Comparison of ENCODE assay signal across 8 mouse cellular contexts in the genomic region with DNA sequence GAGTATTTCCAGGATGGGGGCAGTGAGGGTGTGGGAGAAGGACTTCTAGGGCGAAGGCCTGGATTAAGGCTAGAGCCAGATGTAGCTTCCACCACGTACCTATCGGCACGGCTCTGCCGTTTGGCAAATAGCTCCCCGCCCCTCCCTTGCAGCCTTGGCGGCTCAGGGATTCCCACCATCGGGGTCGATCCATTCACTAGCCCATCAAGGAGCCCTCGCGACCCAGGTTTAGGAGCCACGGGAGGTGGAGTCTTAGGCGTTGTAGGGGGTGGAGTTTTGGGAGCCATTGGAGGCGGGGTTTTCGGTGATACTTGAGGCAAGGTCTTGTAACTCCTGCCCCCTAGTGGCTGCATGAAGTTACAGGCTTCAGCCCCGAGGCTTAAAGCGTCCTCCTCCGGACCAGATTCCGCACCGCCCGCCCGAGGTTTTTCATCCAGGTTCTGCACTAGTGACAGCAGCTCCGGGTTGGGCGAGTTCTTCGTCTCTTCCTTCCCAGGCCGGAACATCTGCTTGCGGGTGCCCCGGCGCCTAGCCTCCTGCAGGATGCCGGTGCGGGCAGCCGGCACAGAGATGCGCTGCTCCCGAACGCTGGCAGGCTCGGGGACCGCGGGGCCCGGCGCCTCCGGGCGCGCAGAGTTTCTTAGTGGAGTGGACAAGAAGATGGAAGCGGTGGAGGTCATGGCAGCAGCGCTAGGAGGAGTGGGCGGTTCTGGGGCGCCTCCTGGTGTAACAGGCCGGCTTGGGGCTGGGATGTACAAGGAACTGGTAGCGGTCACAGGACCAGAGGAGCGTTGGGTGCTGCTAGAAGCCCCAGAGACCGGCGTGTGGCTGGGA. TPM values are rescaled to one million over a fixed set of nuclear protein-coding genes. Genes with fewer than 3 reads are reported as not detected.
DNase-seq lines count a peak whose midpoint lies in the region; ATAC-seq and TF ChIP-seq lines count a peak whose summit lies in the region.

No protein-coding gene starts in this region.

- H3K27me3 ChIP-seq in E14TG2a.4 (ENCODE audit: insufficient read depth, low read length): peaks cover 36% of the 10 kb centered on the region
- H3K27me3 ChIP-seq in forebrain, embryonic 12.5 days: peaks cover 35% of the 10 kb centered on the region
- H3K27me3 ChIP-seq in liver, postnatal 0 days (ENCODE audit: insufficient read depth, low read length): peaks cover 31% of the 10 kb centered on the region
- 0 out of 2 replicates have a peak, but pooled peaks cover 2% of the 10 kb centered on the region for H3K27me3 ChIP-seq in neural tube, embryonic 14.5 days (ENCODE audit: control insufficient read depth, insufficient read depth, low read length)

- H3K36me3 ChIP-seq in E14TG2a.4 (ENCODE audit: insufficient read depth, low read length): no peaks in the 10 kb centered on the region
- no peaks in the 10 kb centered on the region for H3K36me3 ChIP-seq in forebrain, embryonic 12.5 days (replicated peaks)
- H3K36me3 ChIP-seq in liver, postnatal 0 days (replicated peaks; ENCODE audit: insufficient read depth, low read length): no peaks in the 10 kb centered on the region
- no peaks in the 10 kb centered on the region for H3K36me3 ChIP-seq in neural tube, embryonic 14.5 days (ENCODE audit: control insufficient read depth, insufficient read depth, low read length)

- peak; percentile 74 for TF ChIP-seq CTCF in E14TG2a.4 (conservative IDR thresholded peaks at IDR 0.05; ENCODE audit: low read length)
- TF ChIP-seq CTCF in liver, postnatal 0 days (IDR thresholded peaks at IDR 0.05; ENCODE audit: low read depth): peak; percentile 95

- H3K4me3 ChIP-seq in E14TG2a.4 (replicated peaks; ENCODE audit: low read length): peak overlapping the region; percentile 89
- peak overlapping the region; percentile 55 for H3K4me3 ChIP-seq in forebrain, embryonic 12.5 days (replicated peaks)
- peak overlapping the region; percentile 65 for H3K4me3 ChIP-seq in liver, postnatal 0 days (ENCODE audit: low read depth, low read length)
- peak overlapping the region; percentile 56 for H3K4me3 ChIP-seq in neural tube, embryonic 14.5 days (ENCODE audit: low read depth, low read length)

- intact Hi-C loops in heart, postnatal 10 days (cut with DNase I): loop anchor here (5.0 to 10.0 kb wide), 2 partner anchors 184 to 266 kb away; partner anchors contain the start of gene Mrps16

- 2% methylated on average over 52 of the region's 52 CpGs for WGBS in forebrain, embryonic 12.5 days
- 2% methylated on average over 52 of the region's 52 CpGs for WGBS in large intestine, adult 2 months
- 3% methylated on average over 52 of the region's 52 CpGs for WGBS in liver, postnatal 0 days (ENCODE audit: insufficient replicate concordance)
- WGBS in neural tube, embryonic 14.5 days: 1% methylated on average over 52 of the region's 52 CpGs

- TF ChIP-seq EP300 in liver, postnatal 0 days (IDR thresholded peaks at IDR 0.05; ENCODE audit: low read depth): no peak

- H3K4me1 ChIP-seq in E14TG2a.4 (replicated peaks; ENCODE audit: low read depth, low read length): peaks cover 61% of the 10 kb centered on the region
- H3K4me1 ChIP-seq in forebrain, embryonic 12.5 days: peaks cover 13% of the 10 kb centered on the region
- H3K4me1 ChIP-seq in liver, postnatal 0 days (ENCODE audit: insufficient read depth): peaks cover 10% of the 10 kb centered on the region
- H3K4me1 ChIP-seq in neural tube, embryonic 14.5 days (ENCODE audit: control insufficient read depth, insufficient read depth, low read length): peaks cover 8% of the 10 kb centered on the region; the same call in 1 of the 2 replicates

- H3K9me3 ChIP-seq in E14TG2a.4 (ENCODE audit: low read length): no peaks in the 10 kb centered on the region
- no peaks in the 10 kb centered on the region for H3K9me3 ChIP-seq in forebrain, embryonic 12.5 days
- H3K9me3 ChIP-seq in liver, postnatal 0 days (ENCODE audit: low read length): no peaks in the 10 kb centered on the region
- no peaks in the 10 kb centered on the region for H3K9me3 ChIP-seq in neural tube, embryonic 14.5 days (ENCODE audit: control insufficient read depth, low read length)

- peak overlapping the region; percentile 87 for H3K4me2 ChIP-seq in forebrain, embryonic 12.5 days
- H3K4me2 ChIP-seq in liver, postnatal 0 days (ENCODE audit: low read depth, low read length): peak overlapping the region; percentile 98
- peak overlapping the region; percentile 80 for H3K4me2 ChIP-seq in neural tube, embryonic 14.5 days (ENCODE audit: low read depth, low read length)

- peak overlapping the region; percentile 76 for H3K27ac ChIP-seq in forebrain, embryonic 12.5 days
- peak overlapping the region; percentile 72 for H3K27ac ChIP-seq in liver, postnatal 0 days (ENCODE audit: low read depth)
- H3K27ac ChIP-seq in neural tube, embryonic 14.5 days (ENCODE audit: low read depth, low read length): peak overlapping the region; percentile 78

- peak overlapping the region; percentile 73 for H3K9ac ChIP-seq in forebrain, embryonic 12.5 days
- H3K9ac ChIP-seq in liver, postnatal 0 days (replicated peaks): peak overlapping the region; percentile 68
- peak overlapping the region; percentile 74 for H3K9ac ChIP-seq in neural tube, embryonic 14.5 days (replicated peaks; ENCODE audit: low read depth, low read length)

- peak; percentile 90 for ATAC-seq in forebrain, embryonic 12.5 days (ENCODE audit: low FRiP score)
- ATAC-seq in liver, postnatal 0 days: peak; percentile 94
- ATAC-seq in neural tube, embryonic 14.5 days (ENCODE audit: low read depth): peak; percentile 84

- DNase-seq in c-Kit-positive CD71-positive TER-119-positive erythroid progenitor cells, embryonic 14.5 days (ENCODE audit: low spot score): peak; percentile 97
- peak; percentile 97 for DNase-seq in heart, postnatal 10 days
- DNase-seq in large intestine, adult 2 months (ENCODE audit: low read depth, low spot score): peak; percentile 91
- peak; percentile 91 for DNase-seq in liver, postnatal 0 days
- peak; percentile 95 for DNase-seq in testis, postnatal 10 days (ENCODE audit: low spot score)

RNA-seq across cellular contexts. Expression of gene Myoz1, which starts 4.7 kb away (rescaled TPM):
- polyA plus RNA-seq in forebrain, embryonic 12.5 days (2016; fragmentation: Nextera tagmentation; extraction: Ambion mirVana): not detected in 2 replicates
- 1 to 10 TPM; 1.1 to 2.1 TPM for total RNA-seq in heart, postnatal 10 days (2021)
- 0.30 TPM in 1 of 2 replicates, not detected in the other for polyA plus RNA-seq in large intestine, adult 2 months (2012; rRNA removed)
- 0.41 and 8.8 TPM in 2 replicates for polyA plus RNA-seq in liver, postnatal 0 days (2015; fragmentation: Nextera tagmentation; extraction: Ambion mirVana)
- polyA plus RNA-seq in neural tube, embryonic 14.5 days (2014; fragmentation: Nextera tagmentation; extraction: Ambion mirVana): 0.31 TPM in 1 of 2 replicates, not detected in the other

RNA-seq across cellular contexts. Expression of gene Synpo2l, which starts 7.1 kb away (rescaled TPM):
- polyA plus RNA-seq in forebrain, embryonic 12.5 days (2016; fragmentation: Nextera tagmentation; extraction: Ambion mirVana): 0.24 and 0.50 TPM in 2 replicates
- 100 to 1,000 TPM; 164 to 213 TPM for total RNA-seq in heart, postnatal 10 days (2021)
- polyA plus RNA-seq in large intestine, adult 2 months (2012; rRNA removed): 0.07 and 0.09 TPM in 2 replicates
- polyA plus RNA-seq in liver, postnatal 0 days (2015; fragmentation: Nextera tagmentation; extraction: Ambion mirVana): 0.05 and 0.38 TPM in 2 replicates
- 0.19 and 0.23 TPM in 2 replicates for polyA plus RNA-seq in neural tube, embryonic 14.5 days (2014; fragmentation: Nextera tagmentation; extraction: Ambion mirVana)

RNA-seq across cellular contexts. Expression of gene Sec24c, which starts 13.1 kb away (rescaled TPM):
- polyA plus RNA-seq in forebrain, embryonic 12.5 days (2016; fragmentation: Nextera tagmentation; extraction: Ambion mirVana): 87.6 and 94.8 TPM in 2 replicates
- 100 to 1,000 TPM; 103 to 105 TPM for total RNA-seq in heart, postnatal 10 days (2021)
- 117 and 195 TPM in 2 replicates for polyA plus RNA-seq in large intestine, adult 2 months (2012; rRNA removed)
- polyA plus RNA-seq in liver, postnatal 0 days (2015; fragmentation: Nextera tagmentation; extraction: Ambion mirVana): 30.8 and 31.3 TPM in 2 replicates
- polyA plus RNA-seq in neural tube, embryonic 14.5 days (2014; fragmentation: Nextera tagmentation; extraction: Ambion mirVana): 74.4 and 87.0 TPM in 2 replicates

RNA-seq across cellular contexts. Expression of gene Usp54, which starts 20.2 kb away (rescaled TPM):
- 15.8 and 18.9 TPM in 2 replicates for polyA plus RNA-seq in forebrain, embryonic 12.5 days (2016; fragmentation: Nextera tagmentation; extraction: Ambion mirVana)
- 10 to 100 TPM; 12.9 to 14.0 TPM for total RNA-seq in heart, postnatal 10 days (2021)
- 2.4 and 3.1 TPM in 2 replicates for polyA plus RNA-seq in large intestine, adult 2 months (2012; rRNA removed)
- 0.44 and 0.58 TPM in 2 replicates for polyA plus RNA-seq in liver, postnatal 0 days (2015; fragmentation: Nextera tagmentation; extraction: Ambion mirVana)
- polyA plus RNA-seq in neural tube, embryonic 14.5 days (2014; fragmentation: Nextera tagmentation; extraction: Ambion mirVana): 13.6 and 15.1 TPM in 2 replicates

RNA-seq across cellular contexts. Expression of gene Fut11, which starts 33.7 kb away (rescaled TPM):
- 20.5 and 23.3 TPM in 2 replicates for polyA plus RNA-seq in forebrain, embryonic 12.5 days (2016; fragmentation: Nextera tagmentation; extraction: Ambion mirVana)
- 10 to 100 TPM; 11.1 to 11.6 TPM for total RNA-seq in heart, postnatal 10 days (2021)
- 4.2 and 6.4 TPM in 2 replicates for polyA plus RNA-seq in large intestine, adult 2 months (2012; rRNA removed)
- polyA plus RNA-seq in liver, postnatal 0 days (2015; fragmentation: Nextera tagmentation; extraction: Ambion mirVana): 4.4 and 5.1 TPM in 2 replicates
- polyA plus RNA-seq in neural tube, embryonic 14.5 days (2014; fragmentation: Nextera tagmentation; extraction: Ambion mirVana): 20.0 and 30.6 TPM in 2 replicates

Comparison
In these comparisons a context has a peak if more than half of its experiments do, and no peak if none do; other contexts are left out.
1. Peak in every context shown above with its lines: DNase-seq, ATAC-seq, H3K4me3 ChIP-seq and H3K27ac ChIP-seq.